Mouse (Mus musculus): Measurements from ENCODE around the gene Dok5. TPM values are rescaled to one million over a fixed set of nuclear protein-coding genes. Genes with fewer than 3 reads are reported as not detected.

Dok5 gene
- total and polyA plus RNA-seq, 3 experiments = not detected

- Histone ChIP-seq H3K9me3 (replicated peaks; ENCODE audit: insufficient read depth, low read length) (no peaks in the 10 kb centered on the region), H3K9ac (ENCODE audit: control insufficient read depth, low read depth, low read length, poor library complexity, severe bottlenecking) (no peak overlapping the region), H3K36me3 (ENCODE audit: control insufficient read depth in 1 of 2, insufficient read depth in 2 of 2, low read length in 2 of 2) (no peaks in the 10 kb centered on the region), H3K27ac (ENCODE audit: control insufficient read depth, low read depth, low read length) (no peak overlapping the region), H3K4me1 (ENCODE audit: control insufficient read depth in 1 of 2, insufficient read depth in 2 of 2, low read length in 2 of 2) (no peaks in the 10 kb centered on the region), H3K27me3 (ENCODE audit: control insufficient read depth in 1 of 2, insufficient read depth in 2 of 2, low read length in 2 of 2) (no peaks in the 10 kb centered on the region), H3K79me2 (ENCODE audit: control insufficient read depth, insufficient read depth, low read length, poor library complexity) (no peaks in the 10 kb centered on the region), H3K4me3 (ENCODE audit: control insufficient read depth in 1 of 2, insufficient read depth in 1 of 2, low read depth in 2 of 2, low read length in 2 of 2) (no peak overlapping the region)
- TF ChIP-seq MAZ (IDR thresholded peaks at IDR 0.05; ENCODE audit: low read depth, low read length) (no peak), MYC (IDR thresholded peaks at IDR 0.05; ENCODE audit: low read depth, low read length) (no peak), MAFK (IDR thresholded peaks at IDR 0.05; ENCODE audit: borderline replicate concordance, low read depth, low read length) (no peak), POLR2AphosphoS5 (IDR thresholded peaks at IDR 0.05; ENCODE audit: borderline replicate concordance, low read depth, low read length) (no peak), POLR2AphosphoS2 (IDR thresholded peaks at IDR 0.05; ENCODE audit: low read length) (no peak), GATA1 (IDR thresholded peaks at IDR 0.05; ENCODE audit: low read depth, low read length) (no peak), CHD1 (IDR thresholded peaks at IDR 0.05; ENCODE audit: low read depth, low read length) (no peak), CHD2 (IDR thresholded peaks at IDR 0.05; ENCODE audit: low read length) (no peak), RAD21 (IDR thresholded peaks at IDR 0.05; ENCODE audit: low read depth, low read length) (no peak), MAX (IDR thresholded peaks at IDR 0.05; ENCODE audit: low read length) (no peak), ZKSCAN1 (IDR thresholded peaks at IDR 0.05; ENCODE audit: low read depth, low read length) (no peak), POLR2A (IDR thresholded peaks at IDR 0.05; ENCODE audit: control insufficient read depth in 1 of 2, insufficient read depth in 1 of 2, low read depth in 1 of 2, low read length in 2 of 2, poor library complexity in 1 of 2) (no peak), GABPA (IDR thresholded peaks at IDR 0.05; ENCODE audit: low read depth, low read length) (no peak)
- DNase-seq (ENCODE audit: low read depth, low spot score) = no peak
Observed at GRCm38 (mm10) chr2:170772126-170772884, 40.7 kb downstream of the Dok5 start.

- Histone ChIP-seq H3K27me3 (ENCODE audit: control insufficient read depth in 1 of 2, insufficient read depth in 2 of 2, low read length in 2 of 2) (no peaks in the 10 kb centered on the region), H3K36me3 (ENCODE audit: control insufficient read depth in 1 of 2, insufficient read depth in 2 of 2, low read length in 2 of 2) (no peaks in the 10 kb centered on the region), H3K4me3 (ENCODE audit: control insufficient read depth in 1 of 2, insufficient read depth in 1 of 2, low read depth in 2 of 2, low read length in 2 of 2) (no peak overlapping the region), H3K9ac (ENCODE audit: control insufficient read depth, low read depth, low read length, poor library complexity, severe bottlenecking) (no peak overlapping the region), H3K9me3 (replicated peaks; ENCODE audit: insufficient read depth, low read length) (no peaks in the 10 kb centered on the region), H3K27ac (ENCODE audit: control insufficient read depth, low read depth, low read length) (no peak overlapping the region), H3K79me2 (ENCODE audit: control insufficient read depth, insufficient read depth, low read length, poor library complexity) (no peaks in the 10 kb centered on the region), H3K4me1 (ENCODE audit: control insufficient read depth in 1 of 2, insufficient read depth in 2 of 2, low read length in 2 of 2) (no peaks in the 10 kb centered on the region)
- DNase-seq (ENCODE audit: low read depth, low spot score) = no peak
- TF ChIP-seq MXI1 (IDR thresholded peaks at IDR 0.05; ENCODE audit: low read depth, low read length) (no peak), NELFE (IDR thresholded peaks at IDR 0.05; ENCODE audit: low read depth, low read length) (no peak), JUND (IDR thresholded peaks at IDR 0.05; ENCODE audit: low read depth, low read length) (no peak), POLR2AphosphoS2 (IDR thresholded peaks at IDR 0.05; ENCODE audit: low read length) (no peak), TAL1 (IDR thresholded peaks at IDR 0.05; ENCODE audit: low read length) (no peak), EP300 (IDR thresholded peaks at IDR 0.05; ENCODE audit: low read depth in 1 of 2, low read length in 2 of 2) (no peak), RAD21 (IDR thresholded peaks at IDR 0.05; ENCODE audit: low read depth, low read length) (no peak), MEF2A (IDR thresholded peaks at IDR 0.05; ENCODE audit: extremely low read depth, insufficient replicate concordance, low read depth, low read length, poor library complexity, severe bottlenecking) (no peak), MAZ (IDR thresholded peaks at IDR 0.05; ENCODE audit: low read depth, low read length) (no peak), ETS1 (IDR thresholded peaks at IDR 0.05; ENCODE audit: low read depth, low read length) (no peak), GATA1 (IDR thresholded peaks at IDR 0.05; ENCODE audit: low read depth, low read length) (no peak), ELF1 (IDR thresholded peaks at IDR 0.05; ENCODE audit: low read depth, low read length) (no peak)
Observed at GRCm38 (mm10) chr2:170772885-170773270, 41.3 kb downstream of the Dok5 start.
